Comparison of ENCODE assay signal across 14 mouse cellular contexts in genomic region chr11:68475676-68476075, GRCm38 (mm10).
"Had no signal": no experiment of that assay in that cellular context is flagged by ENCODE, and none has a peak within 500 bp of the region (broad histone marks: within the 10 kb centered on the region; RNA-seq: fewer than 3 reads in every experiment).

No protein-coding gene starts in this region.

- ATAC-seq: liver, embryonic 12.5 days had no signal

- H3K4me2 ChIP-seq: limb, embryonic 15.5 days; liver, embryonic 12.5 days; neural tube, embryonic 15.5 days; stomach, embryonic 15.5 days had no signal

- H3K9ac ChIP-seq: limb, embryonic 15.5 days; liver, embryonic 12.5 days; neural tube, embryonic 15.5 days; stomach, embryonic 15.5 days had no signal

- H3K4me1 ChIP-seq: limb, embryonic 15.5 days; liver, embryonic 12.5 days; neural tube, embryonic 15.5 days; stomach, embryonic 15.5 days had no signal

- H3K27me3 ChIP-seq: limb, embryonic 15.5 days; liver, embryonic 12.5 days; neural tube, embryonic 15.5 days; stomach, embryonic 15.5 days had no signal

- H3K27ac ChIP-seq: limb, embryonic 15.5 days; liver, embryonic 12.5 days; neural tube, embryonic 15.5 days; stomach, embryonic 15.5 days had no signal

- DNase-seq: kidney, adult 11 months; kidney, adult 9 months; kidney, postnatal 10 days; midbrain, embryonic 14.5 days; right cerebral cortex, adult 18-20 months; right cerebral cortex, postnatal 4 days; spleen, adult 18-20 months; thymus, adult 2 months; thymus, postnatal 25 days had no signal

- H3K4me3 ChIP-seq: limb, embryonic 15.5 days; liver, embryonic 12.5 days; myocyte; neural tube, embryonic 15.5 days; stomach, embryonic 15.5 days had no signal

- H3K9me3 ChIP-seq: limb, embryonic 15.5 days; liver, embryonic 12.5 days; neural tube, embryonic 15.5 days; stomach, embryonic 15.5 days had no signal

- H3K36me3 ChIP-seq: limb, embryonic 15.5 days; liver, embryonic 12.5 days; neural tube, embryonic 15.5 days; stomach, embryonic 15.5 days had no signal
